Mouse (Mus musculus): ENCODE results near the gene Zfp622.

DNA sequence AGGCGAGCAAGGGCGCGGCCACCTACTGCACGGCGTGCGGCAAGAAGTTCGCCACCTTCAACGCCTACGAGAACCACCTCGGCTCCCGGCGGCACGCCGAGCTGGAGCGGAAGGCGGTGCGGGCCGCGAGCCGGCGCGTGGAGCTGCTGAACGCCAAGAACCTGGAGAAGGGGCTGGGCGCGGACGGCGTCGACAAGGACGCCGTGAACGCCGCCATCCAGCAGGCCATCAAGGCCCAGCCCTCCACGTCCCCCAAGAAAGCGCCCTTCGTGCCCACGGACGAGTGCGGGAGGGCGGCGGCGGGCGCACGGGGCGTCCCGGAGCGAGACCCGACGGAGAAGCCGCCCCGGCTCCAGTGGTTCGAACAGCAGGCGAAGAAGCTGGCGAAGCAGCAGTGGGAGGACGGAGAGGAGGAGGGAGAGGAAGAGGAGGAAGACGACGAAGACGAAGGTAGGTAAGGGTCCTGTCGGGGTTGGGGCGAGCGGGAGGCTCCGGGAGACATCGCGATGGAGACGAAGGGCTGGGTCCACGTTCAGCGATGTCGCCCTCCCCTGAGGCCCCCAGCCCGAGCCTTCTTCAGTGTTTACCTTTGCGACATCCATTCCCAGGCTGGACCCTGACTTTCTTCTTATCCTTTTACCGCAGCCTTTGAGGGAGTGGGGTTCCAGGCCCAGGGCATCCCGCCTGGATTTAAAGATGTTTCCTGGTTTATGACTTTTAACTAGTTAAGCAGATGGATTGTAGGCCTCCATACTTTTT lies 747 bp downstream of the Zfp622 start:
- no peak for TF ChIP-seq POLR2A (IDR thresholded peaks at IDR 0.05; ENCODE audit: borderline replicate concordance, low read depth, low read length)
- no peak for TF ChIP-seq CTCF (IDR thresholded peaks at IDR 0.05; ENCODE audit: low read depth, low read length)
